Mouse (Mus musculus) bone marrow, adult 2 months (tissue): ENCODE data around the gene C130026I21Rik.
"Not testable (repeated sequence)": the region's sequence is repeated elsewhere in the genome, so short reads cannot be mapped to it uniquely, and the experiment has no call there.

Source experiments
- CTCF ChIP-seq: fragments of 200-500 bp; IDR thresholded peaks from 2 replicates; pipeline ENCODE4 v1.5.1; 2011; ENCODE audit warnings: low read length, control low read depth; ENCODE audit not compliant: control insufficient read depth, insufficient read depth
- POLR2A ChIP-seq: fragments of 200-500 bp; IDR thresholded peaks from 2 replicates; pipeline ENCODE4 v1.6.1; 2011; ENCODE audit warnings: low read depth, mild to moderate bottlenecking, control low read depth, low read length, borderline replicate concordance; ENCODE audit not compliant: control insufficient read depth

DNA sequence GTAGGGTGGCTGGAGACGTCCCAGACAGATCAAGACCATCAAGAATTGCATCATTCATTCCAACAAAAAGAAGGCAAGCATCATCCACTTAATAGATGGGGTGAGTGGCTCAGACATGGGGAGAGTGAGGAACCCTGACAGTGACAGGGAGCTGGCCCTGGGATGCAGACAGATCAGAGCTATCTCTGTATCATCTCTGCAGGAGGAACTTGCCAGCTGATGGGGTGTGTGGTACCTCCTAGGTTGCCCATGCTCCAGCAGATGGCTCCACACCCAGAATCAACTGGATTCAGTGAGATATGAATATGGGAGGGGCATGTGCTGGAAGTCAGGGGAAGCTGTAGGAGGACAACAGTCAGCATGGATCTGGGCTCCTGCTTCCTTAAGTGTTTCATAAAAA, 275.9 kb downstream of the C130026I21Rik start:
- not testable (repeated sequence) for TF ChIP-seq POLR2A, CTCF
